Mouse (Mus musculus): ENCODE results near the gene Cxcl9.

Cxcl9 gene

DNA sequence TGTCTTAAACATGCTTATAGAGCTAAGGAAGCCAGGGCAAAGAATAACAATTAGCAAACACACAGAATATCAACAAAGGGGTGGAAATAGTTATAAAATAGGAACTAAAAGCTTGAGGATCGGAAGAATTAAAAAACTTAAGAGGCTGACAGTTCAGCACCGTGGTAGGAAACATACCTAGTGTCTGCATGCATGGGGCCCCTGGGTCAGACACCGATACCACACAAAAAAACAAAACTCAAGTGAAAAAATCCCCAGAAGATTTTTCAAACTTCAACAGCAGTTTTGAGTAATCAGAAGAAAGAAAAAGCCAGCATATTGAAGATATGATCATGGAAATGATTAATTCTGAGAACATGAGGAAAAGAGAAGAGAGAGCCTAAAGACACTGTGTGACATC is 8.9 kb upstream of the Cxcl9 start:
- DNase-seq (ENCODE audit: low read depth) = no peak

DNA sequence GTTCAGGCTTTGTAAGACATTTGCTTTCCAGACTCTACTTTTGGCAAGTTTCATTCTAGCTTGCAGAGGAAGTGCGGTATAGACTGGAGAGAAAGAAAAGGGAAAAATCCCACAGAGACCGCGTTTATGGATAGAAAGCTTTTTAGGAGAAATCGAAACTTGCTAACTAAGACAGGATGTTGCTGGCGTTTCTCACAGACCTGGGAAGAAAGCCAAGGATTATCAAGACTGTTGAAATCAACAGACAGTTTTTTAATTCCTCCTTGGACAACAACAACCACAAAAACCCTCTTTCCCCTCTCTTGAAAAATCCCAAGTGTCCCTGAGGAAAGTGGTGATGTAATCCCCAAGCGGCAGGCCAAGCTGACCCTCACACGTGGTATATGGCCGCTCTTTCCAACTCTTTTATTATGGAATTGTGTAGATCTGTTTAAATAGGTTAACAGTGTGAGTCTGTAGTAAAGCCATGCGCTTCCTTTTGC is 4.5 kb upstream of the Cxcl9 start:
- DNase-seq (ENCODE audit: low read depth) = no peak

GRCm38 (mm10) chr5:92331635-92332338 is 3.9 kb upstream of the Cxcl9 start, which contains the start of gene Art3:
Gene Art3 (plus strand): TSS chr5:92331827.
- DNase-seq (ENCODE audit: low read depth) = no peak

DNA sequence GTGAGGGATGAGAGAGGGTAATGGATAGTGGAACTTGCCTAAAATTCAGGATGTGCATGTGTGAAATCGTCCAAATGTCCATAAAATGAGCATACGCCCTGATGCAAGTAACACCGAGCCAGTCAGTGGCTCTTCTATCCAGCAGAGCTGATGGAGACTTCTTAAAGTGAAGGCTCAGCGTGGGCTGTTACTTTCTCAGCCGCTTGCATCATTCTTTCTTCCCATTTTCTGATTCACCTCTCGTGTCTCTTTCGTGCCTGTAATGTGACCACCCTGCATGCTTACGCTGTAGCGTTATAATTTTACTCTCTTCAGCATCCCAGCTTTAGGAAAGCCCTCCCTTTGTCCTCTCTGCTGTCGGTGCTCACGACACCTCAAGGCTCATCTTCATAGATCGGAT is 3.2 kb upstream of the Cxcl9 start:
- DNase-seq (ENCODE audit: low read depth) = no peak

DNA sequence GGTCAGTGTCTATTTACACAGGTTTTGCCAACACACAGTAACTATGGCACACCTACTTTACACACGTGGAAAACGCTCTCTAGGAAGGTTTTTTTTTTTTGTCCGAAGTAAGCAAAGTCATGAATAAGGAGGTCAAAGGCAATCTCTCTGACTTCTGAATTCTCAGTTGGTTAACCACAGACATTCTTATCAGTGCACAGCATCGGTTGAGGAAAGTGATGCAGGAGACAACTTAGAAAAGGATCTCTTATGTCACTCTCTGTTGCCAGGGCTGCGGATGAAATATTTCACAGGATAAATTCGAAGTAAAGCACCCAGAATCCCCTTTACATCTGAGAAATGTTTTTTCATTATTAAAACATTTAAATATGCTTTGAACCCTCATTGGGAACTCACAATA is 512 bp downstream of the Cxcl9 start:
- DNase-seq (ENCODE audit: low read depth) = no peak

DNA sequence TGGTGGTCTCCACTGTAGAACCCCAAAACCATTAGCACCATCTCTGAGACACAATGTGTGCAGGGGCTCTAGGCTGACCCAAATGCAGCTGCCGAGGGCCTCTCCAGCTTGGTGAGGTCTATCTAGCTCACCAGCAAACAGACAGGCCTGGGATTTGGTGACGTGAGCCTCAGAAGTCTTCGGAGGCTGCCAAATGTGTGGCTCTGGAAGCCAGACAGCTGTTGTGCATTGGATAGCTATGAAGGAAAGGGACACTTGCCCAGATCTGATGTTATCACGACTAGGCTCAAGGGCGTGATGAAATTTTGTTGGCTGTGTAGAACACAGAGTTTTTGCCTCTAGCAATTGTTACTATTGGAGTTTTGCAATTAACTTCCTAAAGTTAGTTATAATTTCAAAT is 4.6 kb downstream of the Cxcl9 start:
- DNase-seq (ENCODE audit: low read depth) = no peak

DNA sequence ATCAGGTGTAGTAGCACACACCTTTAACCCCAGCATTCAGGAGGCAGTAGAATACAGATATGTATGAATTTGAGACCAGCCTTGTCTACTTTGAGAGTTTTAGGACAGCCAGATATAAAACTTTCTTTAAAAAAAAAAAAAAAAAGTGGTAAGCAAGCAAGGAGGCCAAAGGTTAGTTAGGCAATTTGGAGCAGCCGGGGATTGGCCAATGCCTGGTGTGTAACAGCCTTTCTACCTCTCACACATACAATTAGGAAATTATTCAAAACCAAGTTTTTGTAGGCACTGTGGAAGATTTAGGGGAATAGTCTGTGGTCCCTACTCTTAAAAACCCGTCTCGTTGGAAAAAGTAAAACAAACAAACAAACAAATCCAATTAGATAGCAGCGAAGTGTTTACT is 5.3 kb downstream of the Cxcl9 start:
- no peak for DNase-seq (ENCODE audit: low read depth)

- no peak for DNase-seq (ENCODE audit: low read depth)
Observed at GRCm38 (mm10) chr5:92321631-92322400, 6.1 kb downstream of the Cxcl9 start.

GRCm38 (mm10) chr5:92318596-92318995 is 9.3 kb downstream of the Cxcl9 start:
- DNase-seq (ENCODE audit: low read depth) = no peak

- DNase-seq (ENCODE audit: low read depth) = no peak
Observed at GRCm38 (mm10) chr5:92318119-92318518, 9.8 kb downstream of the Cxcl9 start.

GRCm38 (mm10) chr5:92313776-92314175 is 14.1 kb downstream of the Cxcl9 start:
- DNase-seq (ENCODE audit: low read depth) = no peak

DNA sequence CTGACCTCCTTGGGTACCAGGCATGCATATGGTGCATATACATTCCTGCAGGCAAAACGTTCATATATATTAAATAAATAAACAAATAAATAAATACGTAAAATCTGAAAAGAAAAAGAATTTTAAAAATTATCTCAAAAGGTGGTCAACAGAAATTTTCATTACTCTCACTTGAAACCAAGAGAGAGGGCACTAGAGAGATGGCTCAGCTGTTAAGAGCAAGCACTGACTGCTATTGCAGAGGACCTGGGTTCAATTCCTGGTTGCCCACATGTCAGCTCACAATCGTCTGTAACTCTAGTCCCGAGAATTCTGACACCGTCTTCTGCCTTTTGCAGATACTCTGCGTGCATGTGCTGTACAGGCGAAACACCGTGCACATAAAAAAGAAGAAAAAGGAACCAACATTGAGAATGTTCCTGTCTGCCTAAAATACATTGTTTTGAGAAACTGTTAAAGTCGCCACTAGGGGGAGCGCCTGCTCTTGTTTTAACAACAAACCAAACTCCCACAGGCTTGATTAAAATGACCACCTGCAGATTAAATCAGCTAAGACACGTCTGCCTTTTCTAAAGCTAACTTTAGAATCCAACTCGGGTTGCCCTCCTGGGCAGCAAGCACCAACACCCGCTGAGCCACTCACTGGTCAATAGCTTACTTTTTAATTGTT is 15.7 kb downstream of the Cxcl9 start:
- peak; percentile 79 for DNase-seq (ENCODE audit: low read depth)

GRCm38 (mm10) chr5:92309681-92310511 is 18.0 kb downstream of the Cxcl9 start, which contains the start of gene Sdad1:
Gene Sdad1 (minus strand): TSS chr5:92310479.
- peak; percentile 91 for DNase-seq (ENCODE audit: low read depth)

DNA sequence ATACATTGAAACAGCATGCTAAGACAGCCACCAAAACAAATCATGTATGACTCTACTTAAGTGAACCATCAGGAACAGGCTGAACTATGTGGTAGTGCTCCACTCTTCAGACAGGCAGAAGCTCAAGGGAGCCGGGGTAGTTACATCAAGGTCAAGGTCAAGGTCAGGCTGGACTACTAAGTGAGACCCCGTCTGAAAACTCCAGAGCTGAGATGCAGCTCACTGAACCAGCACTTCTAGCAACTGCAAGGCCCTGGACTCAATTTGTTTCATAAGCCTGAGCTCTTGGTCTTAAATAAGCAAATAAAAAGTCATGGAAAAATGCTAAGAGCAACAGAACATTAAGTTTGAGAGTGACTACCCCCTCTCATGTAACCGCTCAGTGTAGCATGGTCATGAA is 23.6 kb downstream of the Cxcl9 start:
- DNase-seq (ENCODE audit: low read depth) = no peak

- no peak for DNase-seq (ENCODE audit: low read depth)
Observed at GRCm38 (mm10) chr5:92302149-92302840, 25.6 kb downstream of the Cxcl9 start.

- DNase-seq (ENCODE audit: low read depth) = no peak
Observed at GRCm38 (mm10) chr5:92294525-92294924, 33.4 kb downstream of the Cxcl9 start.

- DNase-seq (ENCODE audit: low read depth) = no peak
Observed at GRCm38 (mm10) chr5:92291652-92292414, 36.0 kb downstream of the Cxcl9 start.

DNA sequence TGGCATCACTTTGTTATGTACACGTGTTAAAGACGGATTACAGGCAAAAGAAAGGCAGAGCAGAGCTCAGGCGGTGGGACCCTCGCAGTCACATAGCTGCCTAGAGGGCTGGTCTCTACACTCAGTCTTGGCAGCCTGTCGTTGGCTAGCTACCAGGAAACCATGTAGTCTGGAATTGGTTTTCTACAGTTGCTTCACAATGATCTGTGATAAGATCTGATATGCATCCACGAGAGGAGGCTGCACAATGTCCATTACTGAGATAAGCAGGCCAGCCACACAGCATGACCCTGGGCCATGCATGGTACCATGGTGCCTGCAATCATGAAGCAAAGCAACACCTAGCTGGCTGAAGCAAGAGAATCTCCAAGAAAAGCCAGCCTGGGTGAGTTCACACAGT is 40.0 kb downstream of the Cxcl9 start:
- DNase-seq (ENCODE audit: low read depth) = no peak

- peak; percentile 65 for DNase-seq (ENCODE audit: low read depth)
Observed at GRCm38 (mm10) chr5:92283107-92283506, 44.8 kb downstream of the Cxcl9 start.

DNA sequence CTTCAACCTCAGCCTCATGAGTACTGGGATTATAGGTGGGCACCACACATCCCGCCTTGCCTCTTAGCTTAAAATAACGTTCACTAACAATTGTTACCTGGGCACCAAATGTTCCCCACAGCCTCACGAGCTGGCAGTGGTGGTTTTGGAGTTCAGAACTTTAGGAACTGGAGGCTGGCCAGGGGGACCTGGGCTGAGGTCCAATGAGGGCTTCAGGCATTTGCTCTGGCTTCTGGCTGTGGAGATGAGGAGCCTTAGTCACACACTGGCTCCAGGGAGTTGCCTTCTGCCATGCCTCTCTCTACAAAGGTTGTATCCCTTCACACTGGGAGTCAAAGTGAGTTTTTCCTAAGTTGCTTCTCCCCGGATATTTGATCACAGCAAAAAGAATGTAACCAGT is 45.3 kb downstream of the Cxcl9 start:
- DNase-seq (ENCODE audit: low read depth) = no peak
